Mouse (Mus musculus) frontal cortex, postnatal 14 days (tissue): ENCODE results near the gene B230217C12Rik.

ENCODE experiments used
- DNase-seq, 2 experiments: peaks; one replicate each; pipeline ENCODE4 v3.0.0; 2022; ENCODE audit warnings: low spot score in 2 of 2

Gene B230217C12Rik

GRCm38 (mm10) chr11:97809235-97810121, 31.1 kb upstream of the B230217C12Rik start:
- no peak for DNase-seq

- no peak for DNase-seq
These were observed 30.2 kb upstream of the B230217C12Rik start for GRCm38 (mm10) chr11:97810356-97810755.

- DNase-seq: no peak
These were observed 29.6 kb upstream of the B230217C12Rik start for GRCm38 (mm10) chr11:97810970-97811369.

- no peak for DNase-seq
These were observed 28.8 kb upstream of the B230217C12Rik start for GRCm38 (mm10) chr11:97811569-97812362.

- no peak for DNase-seq
These were observed 28.1 kb upstream of the B230217C12Rik start for GRCm38 (mm10) chr11:97812491-97812921.

GRCm38 (mm10) chr11:97813085-97813484, 27.5 kb upstream of the B230217C12Rik start:
- no peak for DNase-seq

- no peak for DNase-seq
These were observed 26.6 kb upstream of the B230217C12Rik start for GRCm38 (mm10) chr11:97813746-97814515.

- no peak for DNase-seq
These were observed 24.8 kb upstream of the B230217C12Rik start for GRCm38 (mm10) chr11:97815736-97816135.

- DNase-seq: no peak
These were observed 24.4 kb upstream of the B230217C12Rik start for GRCm38 (mm10) chr11:97816176-97816575.

GRCm38 (mm10) chr11:97816916-97817315, 23.7 kb upstream of the B230217C12Rik start:
- DNase-seq: no peak

- no peak for DNase-seq
These were observed 23.2 kb upstream of the B230217C12Rik start for GRCm38 (mm10) chr11:97817379-97817778.

- no peak for DNase-seq
These were observed 22.6 kb upstream of the B230217C12Rik start for GRCm38 (mm10) chr11:97818003-97818402.

GRCm38 (mm10) chr11:97818571-97818970, 22.0 kb upstream of the B230217C12Rik start:
- no peak for DNase-seq

- no peak for DNase-seq
These were observed 21.5 kb upstream of the B230217C12Rik start for GRCm38 (mm10) chr11:97819102-97819501.

- DNase-seq: no peak
These were observed 20.7 kb upstream of the B230217C12Rik start for GRCm38 (mm10) chr11:97819923-97820322.

- no peak for DNase-seq
These were observed 19.7 kb upstream of the B230217C12Rik start for GRCm38 (mm10) chr11:97820840-97821239.

GRCm38 (mm10) chr11:97821401-97822064, 19.0 kb upstream of the B230217C12Rik start:
- no peak for DNase-seq

- DNase-seq: no peak
These were observed 17.6 kb upstream of the B230217C12Rik start for GRCm38 (mm10) chr11:97822840-97823603.

- no peak for DNase-seq
These were observed 16.4 kb upstream of the B230217C12Rik start for GRCm38 (mm10) chr11:97824168-97824567.

GRCm38 (mm10) chr11:97824895-97825294, 15.7 kb upstream of the B230217C12Rik start:
- DNase-seq: no peak
